24 mouse cellular contexts compared by ENCODE assay signal in the genomic region with DNA sequence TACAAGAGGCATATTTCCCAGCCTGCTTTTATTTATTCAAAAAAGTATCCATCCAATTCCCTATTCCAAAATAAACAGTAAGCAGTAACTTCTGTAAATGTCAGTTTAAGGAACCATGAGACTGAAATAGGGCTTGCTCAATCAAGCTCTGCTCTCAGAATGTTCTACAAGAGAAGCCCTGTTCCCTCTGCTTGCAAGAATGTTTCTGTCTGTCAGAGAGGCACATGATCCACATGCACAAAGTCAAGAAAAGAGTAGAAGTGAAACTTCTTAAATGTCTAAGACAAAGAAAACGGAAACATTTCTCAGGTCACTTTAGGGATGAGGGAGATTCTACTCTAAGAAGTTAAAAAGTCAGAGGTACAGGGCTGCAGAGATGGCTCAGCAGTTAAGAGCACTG. TPM values are rescaled to one million over a fixed set of nuclear protein-coding genes. Genes with fewer than 3 reads are reported as not detected.
DNase-seq lines count a peak whose midpoint lies in the region; TF ChIP-seq lines count a peak whose summit lies in the region.
"Had no signal": no experiment of that assay in that cellular context is flagged by ENCODE, and none has a peak within 500 bp of the region (broad histone marks: within the 10 kb centered on the region; RNA-seq: fewer than 3 reads in every experiment).

No protein-coding gene starts in this region.

- 0 out of 2 replicates have a peak overlapping the region, but pooled peaks have one; percentile 32 for H3K27ac ChIP-seq in left cerebral cortex, adult 2 months
- H3K27ac ChIP-seq: embryonic facial prominence, embryonic 10.5 days; forebrain, embryonic 12.5 days; heart, adult 2 months; hindbrain, embryonic 15.5 days; intestine, embryonic 15.5 days; liver, embryonic 14.5 days; midbrain, embryonic 12.5 days; neural tube, embryonic 12.5 days had no signal

- peaks cover 1% of the 10 kb centered on the region; the same call in 1 of the 2 replicates for H3K36me3 ChIP-seq in splenic B cell, adult 2 months (ENCODE audit: control insufficient read depth, insufficient read depth, low read length, poor library complexity, severe bottlenecking)
- H3K36me3 ChIP-seq: embryonic facial prominence, embryonic 10.5 days; forebrain, embryonic 12.5 days; hindbrain, embryonic 15.5 days; intestine, embryonic 15.5 days; neural tube, embryonic 12.5 days had no signal

- H3K27me3 ChIP-seq in splenic B cell, adult 2 months (ENCODE audit: control insufficient read depth, insufficient read depth, low read length, poor library complexity, severe bottlenecking): no peaks in the 10 kb centered on the region
- H3K27me3 ChIP-seq: hindbrain, embryonic 15.5 days; intestine, embryonic 15.5 days; neural tube, embryonic 12.5 days; Patski had no signal

- H3K4me3 ChIP-seq in left cerebral cortex, adult 2 months: no peak overlapping the region
- H3K4me3 ChIP-seq: embryonic facial prominence, embryonic 10.5 days; forebrain, embryonic 12.5 days; heart, adult 2 months; hindbrain, embryonic 15.5 days; intestine, embryonic 15.5 days; midbrain, embryonic 12.5 days; neural tube, embryonic 12.5 days had no signal

- intact Hi-C loops in left cerebral cortex, adult 2 months (cut with DNase I): no loop called here
- intact Hi-C loops in left cerebral cortex, postnatal 14 days (cut with DNase I): no loop called here

- no peak for DNase-seq in left cerebral cortex, adult 2 months (ENCODE audit: extremely low spot score in 1 of 2, low spot score in 2 of 2)
- no peak for DNase-seq in left cerebral cortex, postnatal 14 days (ENCODE audit: low spot score in 2 of 2)
- peak; percentile 57 to 68 for DNase-seq in spleen, postnatal 36 days (ENCODE audit: low spot score in 2 of 2)
- no peak for DNase-seq in spleen, adult 18-20 months
- DNase-seq in fibroblast of lung, adult 2 months (ENCODE audit: low read depth): peak; percentile 46
- DNase-seq in splenic B cell, adult 2 months (ENCODE audit: low read depth, low spot score): peak; percentile 68
- no peak for DNase-seq in ovary, adult 18-20 months (ENCODE audit: low spot score)
- DNase-seq in layer of hippocampus, postnatal 10 days (ENCODE audit: low spot score in 2 of 2): no peak
- DNase-seq: adrenal gland, postnatal 10 days; cerebellum, adult 11 months; cerebellum, postnatal 25 days; heart, adult 2 months; heart, postnatal 4 days; lung, postnatal 4 days; right cerebral cortex, postnatal 14 days; thymus, postnatal 14 days had no signal

- no peak for TF ChIP-seq CTCF in left cerebral cortex, adult 2 months (IDR thresholded peaks at IDR 0.05)

RNA-seq across cellular contexts. Expression of gene Smap2, which starts 24.0 kb away (rescaled TPM):
- 100 to 1,000 TPM; 186 to 201 TPM for total RNA-seq in left cerebral cortex, adult 2 months (2021)
- 100 to 1,000 TPM; 160 to 163 TPM for total RNA-seq in left cerebral cortex, postnatal 14 days (2021)
- total RNA-seq in layer of hippocampus, postnatal 10 days (2021): 100 to 1,000 TPM; 123 to 131 TPM

RNA-seq across cellular contexts. Expression of gene Zfp69, which starts 41.5 kb away (rescaled TPM):
- total RNA-seq in left cerebral cortex, adult 2 months (2021): 1 to 10 TPM; 2.1 to 3.2 TPM
- 1 to 10 TPM; 1.8 TPM for total RNA-seq in left cerebral cortex, postnatal 14 days (2021)
- total RNA-seq in layer of hippocampus, postnatal 10 days (2021): 1 to 10 TPM; 3.0 to 3.3 TPM

RNA-seq across cellular contexts. Expression of gene Col9a2, which starts 46.2 kb away (rescaled TPM):
- total RNA-seq in left cerebral cortex, adult 2 months (2021): 1 to 10 TPM; 7.0 to 7.4 TPM
- total RNA-seq in left cerebral cortex, postnatal 14 days (2021): 10 to 100 TPM; 10.2 to 12.7 TPM
- 10 to 100 TPM in 1 of 2 experiments, 1 to 10 TPM in 1; 8.7 to 11.4 TPM for total RNA-seq in layer of hippocampus, postnatal 10 days (2021)
- total RNA-seq: heart, adult 2 months had no signal

Comparison
In these comparisons a context has a peak if more than half of its experiments do, and no peak if none do; other contexts are left out.
1. DNase-seq: peak in spleen, postnatal 36 days (2 of 2), fibroblast of lung, adult 2 months (single experiment) and splenic B cell, adult 2 months (single experiment); none in left cerebral cortex, adult 2 months (0 of 2), left cerebral cortex, postnatal 14 days (0 of 2), spleen, adult 18-20 months (0 of 2), ovary, adult 18-20 months (single experiment) and layer of hippocampus, postnatal 10 days (0 of 2).